Mouse (Mus musculus) thymus, adult 18-20 months (tissue): ENCODE measurements around the gene Fsip2.

ENCODE experiments used
- DNase-seq, 2 experiments: peaks; one replicate each; pipeline ENCODE4 v3.0.0; 2022; ENCODE audit warnings: mixed read lengths in 2 of 2

Gene Fsip2

GRCm38 (mm10) chr2:82943472-82943871, at the start of gene Fsip2:
TSS of gene Fsip2 (plus strand) at chr2:82943634.
- no peak for DNase-seq

GRCm38 (mm10) chr2:82963443-82963842, 20.0 kb downstream of the Fsip2 start:
- no peak for DNase-seq

DNA sequence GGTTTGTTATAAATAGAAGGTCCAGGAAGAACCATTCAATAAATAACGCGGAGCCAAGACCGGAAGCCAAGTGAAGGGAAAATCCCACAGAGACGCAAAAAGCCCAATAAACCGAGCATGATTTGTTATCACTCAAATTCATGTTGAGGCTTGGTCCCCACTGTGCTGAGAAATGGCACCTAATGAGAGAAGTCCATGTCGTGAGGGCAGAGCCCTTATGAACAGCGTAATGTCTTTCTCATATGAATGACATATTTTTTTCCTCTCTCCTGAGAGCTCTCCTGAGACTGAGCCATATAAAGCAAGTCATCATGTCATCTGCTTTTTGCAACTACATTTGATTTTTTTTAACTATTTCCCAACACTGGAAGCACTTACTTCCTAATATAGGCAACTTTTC, 82.4 kb downstream of the Fsip2 start:
- no peak for DNase-seq

DNA sequence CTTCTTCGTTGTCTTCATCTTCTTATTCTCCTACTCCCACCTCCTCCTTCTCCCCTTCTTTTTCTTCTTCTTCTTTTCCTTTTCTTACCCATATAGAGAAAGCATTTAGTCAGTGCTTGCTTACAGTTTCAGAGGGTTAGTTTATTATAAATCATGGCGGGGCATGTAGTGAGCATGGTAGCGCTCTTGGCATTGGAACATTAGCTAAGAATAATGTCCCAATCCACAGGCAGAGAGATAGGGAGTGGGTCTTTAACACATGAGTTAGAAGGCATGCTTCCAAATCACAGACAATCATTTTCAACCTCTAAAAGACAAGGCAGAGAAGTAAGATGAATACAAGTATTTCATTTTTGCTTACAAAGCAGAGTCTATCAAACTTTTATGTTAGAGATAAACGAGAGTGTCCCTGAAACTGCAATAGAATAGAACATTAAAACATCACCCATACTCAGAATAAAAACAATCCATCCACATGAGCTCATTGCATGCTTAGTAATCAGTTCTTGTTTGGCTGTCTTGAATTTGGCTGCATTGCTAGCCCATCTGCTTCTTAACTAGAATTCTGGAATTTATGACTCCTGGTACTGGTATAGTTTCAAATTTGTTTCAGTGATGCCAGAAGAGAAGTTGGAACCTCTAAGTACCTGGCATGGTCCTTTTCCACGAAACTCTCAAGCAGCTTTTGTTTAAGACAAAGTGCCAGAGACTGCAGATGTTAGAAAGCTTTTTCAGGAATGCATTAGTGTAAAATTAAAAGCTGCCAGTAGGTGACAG, 109.7 kb downstream of the Fsip2 start:
- no peak for DNase-seq
